Mouse (Mus musculus) midbrain, embryonic 16.5 days (tissue): ENCODE results near the gene Zfp266. TPM values are rescaled to one million over a fixed set of nuclear protein-coding genes. Genes with fewer than 3 reads are reported as not detected.

Experiments
- ATAC-seq: fragments of 200-750 bp; cut with Nextera tagmentation; 2 replicates; pipeline ENCODE4 v1.8.0; 2017; ENCODE audit warnings: moderate TSS enrichment
- H3K27ac ChIP-seq: fragments of 300-500 bp; sonication (generic); 2 replicates; pipeline ENCODE4 v1.5.1; 2014; ENCODE audit warnings: mild to moderate bottlenecking, low read length, mixed read lengths
- H3K27me3 ChIP-seq: fragments of 300-500 bp; sonication (generic); 2 replicates; pipeline ENCODE4 v1.6.1; 2014; ENCODE audit warnings: low read depth, low read length, mixed read lengths; ENCODE audit not compliant: control insufficient read depth, insufficient read depth
- H3K36me3 ChIP-seq: fragments of 300-500 bp; sonication (generic); 2 replicates; pipeline ENCODE4 v1.6.1; 2014; ENCODE audit warnings: mild to moderate bottlenecking, low read length, moderate library complexity, mixed read lengths; ENCODE audit not compliant: control insufficient read depth, insufficient read depth
- H3K4me1 ChIP-seq: fragments of 300-500 bp; sonication (generic); 2 replicates; pipeline ENCODE4 v1.6.1; 2014; ENCODE audit warnings: mild to moderate bottlenecking, low read length, mixed read lengths; ENCODE audit not compliant: control insufficient read depth, insufficient read depth
- H3K4me2 ChIP-seq: fragments of 300-500 bp; sonication (generic); 2 replicates; pipeline ENCODE4 v1.6.1; 2014; ENCODE audit warnings: mild to moderate bottlenecking, low read length, mixed read lengths
- H3K4me3 ChIP-seq: fragments of 300-500 bp; sonication (generic); 2 replicates; pipeline ENCODE4 v1.5.1; 2014; ENCODE audit warnings: low read depth, mild to moderate bottlenecking, low read length, moderate library complexity, mixed read lengths
- H3K9ac ChIP-seq: fragments of 300-500 bp; sonication (generic); 2 replicates; pipeline ENCODE4 v1.6.1; 2014; ENCODE audit warnings: low read depth, low read length, mixed read lengths
- H3K9me3 ChIP-seq: fragments of 300-500 bp; sonication (generic); replicated peaks from 2 replicates; pipeline ENCODE4 v1.6.1; 2014; ENCODE audit warnings: mild to moderate bottlenecking, low read length, mixed read lengths; ENCODE audit not compliant: control insufficient read depth, poor library complexity, severe bottlenecking
- WGBS: fragments of 180-500 bp; shearing (Covaris S2); extraction: QIAGEN DNeasy Blood & Tissue Kit; methylation state at CpG from one replicate; pipeline ENCODE4 v1.1.7; 2014; 5-methylcytosine and 5-hydroxymethylcytosine counted together
- polyA plus RNA-seq: library from polyadenylated mRNA; unstranded; fragments of >200 nt; fragmentation: Nextera tagmentation; extraction: Ambion mirVana; gene quantifications from 2 replicates; pipeline ENCODE4 v1.2.1, GENCODE M21; 2015

The Zfp266 gene
- polyA plus RNA-seq, 1 experiment from 2014 or later, result 109 TPM

GRCm38 (mm10) chr9:20536598-20536997 is 15.4 kb upstream of the Zfp266 start:
- no peak overlapping the region for H3K4me2 ChIP-seq
- H3K9me3 ChIP-seq, result no peaks in the 10 kb centered on the region
- no peak overlapping the region for H3K4me3 ChIP-seq
- H3K36me3 ChIP-seq, result no peaks in the 10 kb centered on the region
- H3K4me1 ChIP-seq, result no peaks in the 10 kb centered on the region
- no peak overlapping the region for H3K27ac ChIP-seq
- WGBS, result 79% methylated on average over 2 of the region's 2 CpGs
- H3K9ac ChIP-seq, result no peak overlapping the region
- peaks cover 3% of the 10 kb centered on the region; the same call in 1 of the 2 replicates for H3K27me3 ChIP-seq
- no peak for ATAC-seq

GRCm38 (mm10) chr9:20534326-20534926 is 13.2 kb upstream of the Zfp266 start:
- Histone ChIP-seq H3K4me3 (no peak overlapping the region), H3K4me1 (no peaks in the 10 kb centered on the region), H3K9me3 (no peaks in the 10 kb centered on the region), H3K27me3 (peaks cover 3% of the 10 kb centered on the region; the same call in 1 of the 2 replicates), H3K27ac (no peak overlapping the region), H3K36me3 (no peaks in the 10 kb centered on the region), H3K9ac (no peak overlapping the region), H3K4me2 (no peak overlapping the region)
- ATAC-seq, result no peak
- WGBS, result 76% methylated on average over 8 of the region's 8 CpGs

- peaks cover 32% of the 10 kb centered on the region for H3K4me1 ChIP-seq
- H3K9ac ChIP-seq, result peak overlapping the region; percentile 99
- WGBS, result under 1% methylated on average over 17 of the region's 17 CpGs
- H3K9me3 ChIP-seq, result no peaks in the 10 kb centered on the region
- peak; percentile 9 for ATAC-seq
- peak overlapping the region; percentile 97 for H3K27ac ChIP-seq
- H3K27me3 ChIP-seq, result no peaks in the 10 kb centered on the region; the same call in 1 of the 2 replicates
- peaks cover 4% of the 10 kb centered on the region; the same call in 1 of the 2 replicates for H3K36me3 ChIP-seq
- H3K4me3 ChIP-seq, result peak overlapping the region; percentile 91
- peak overlapping the region; percentile 68 for H3K4me2 ChIP-seq
Observed at GRCm38 (mm10) chr9:20520531-20521210, 546 bp downstream of the Zfp266 start.

- peak overlapping the region; percentile 95 for H3K4me2 ChIP-seq
- no peak for ATAC-seq
- no peak overlapping the region for H3K27ac ChIP-seq
- 14% methylated on average over 4 of the region's 4 CpGs for WGBS
- H3K4me1 ChIP-seq, result peaks cover 34% of the 10 kb centered on the region
- peak overlapping the region; percentile 59 for H3K9ac ChIP-seq
- H3K9me3 ChIP-seq, result no peaks in the 10 kb centered on the region
- H3K36me3 ChIP-seq, result peaks cover 6% of the 10 kb centered on the region; the same call in 1 of the 2 replicates
- H3K4me3 ChIP-seq, result peak overlapping the region; percentile 50
- no peaks in the 10 kb centered on the region for H3K27me3 ChIP-seq
Observed at GRCm38 (mm10) chr9:20519949-20520348, 1.3 kb downstream of the Zfp266 start.

GRCm38 (mm10) chr9:20518708-20519107 is 2.5 kb downstream of the Zfp266 start:
- Histone ChIP-seq H3K9me3 (no peaks in the 10 kb centered on the region), H3K4me2 (peak overlapping the region; percentile 95; the same call in 1 of the 2 replicates), H3K4me1 (peaks cover 40% of the 10 kb centered on the region), H3K27ac (no peak overlapping the region), H3K9ac (no peak overlapping the region), H3K27me3 (no peaks in the 10 kb centered on the region), H3K4me3 (no peak overlapping the region), H3K36me3 (peaks cover 6% of the 10 kb centered on the region; the same call in 1 of the 2 replicates)
- no peak for ATAC-seq
- WGBS, result 84% methylated on average over 4 of the region's 4 CpGs

- Histone ChIP-seq H3K9ac (no peak overlapping the region), H3K4me3 (no peak overlapping the region), H3K4me1 (peaks cover 46% of the 10 kb centered on the region), H3K9me3 (no peaks in the 10 kb centered on the region), H3K27ac (no peak overlapping the region), H3K4me2 (no peak overlapping the region), H3K36me3 (peaks cover 6% of the 10 kb centered on the region; the same call in 1 of the 2 replicates), H3K27me3 (no peaks in the 10 kb centered on the region)
- 93% methylated on average over 1 of the region's 1 CpGs for WGBS
- ATAC-seq, result no peak
Observed at GRCm38 (mm10) chr9:20517727-20518126, 3.5 kb downstream of the Zfp266 start.

GRCm38 (mm10) chr9:20514016-20514415 is 7.2 kb downstream of the Zfp266 start:
- Histone ChIP-seq H3K4me2 (no peak overlapping the region), H3K9ac (0 out of 2 replicates have a peak overlapping the region, but pooled peaks have one; percentile 14), H3K9me3 (no peaks in the 10 kb centered on the region), H3K4me1 (peaks cover 31% of the 10 kb centered on the region), H3K27ac (no peak overlapping the region), H3K27me3 (no peaks in the 10 kb centered on the region), H3K36me3 (peaks cover 6% of the 10 kb centered on the region; the same call in 1 of the 2 replicates), H3K4me3 (no peak overlapping the region)
- 94% methylated on average over 3 of the region's 3 CpGs for WGBS
- ATAC-seq, result peak; percentile 20; the same call in 1 of the 2 replicates

GRCm38 (mm10) chr9:20512714-20513113 is 8.5 kb downstream of the Zfp266 start:
- no peak overlapping the region for H3K4me3 ChIP-seq
- no peak overlapping the region for H3K27ac ChIP-seq
- peaks cover 21% of the 10 kb centered on the region for H3K4me1 ChIP-seq
- 92% methylated on average over 8 of the region's 8 CpGs for WGBS
- no peak overlapping the region for H3K4me2 ChIP-seq
- no peaks in the 10 kb centered on the region for H3K27me3 ChIP-seq
- no peak overlapping the region for H3K9ac ChIP-seq
- H3K9me3 ChIP-seq, result no peaks in the 10 kb centered on the region
- peaks cover 6% of the 10 kb centered on the region; the same call in 1 of the 2 replicates for H3K36me3 ChIP-seq
- ATAC-seq, result no peak

GRCm38 (mm10) chr9:20511645-20512044 is 9.6 kb downstream of the Zfp266 start:
- Histone ChIP-seq H3K4me2 (no peak overlapping the region), H3K36me3 (peaks cover 7% of the 10 kb centered on the region; the same call in 1 of the 2 replicates), H3K27ac (no peak overlapping the region), H3K9ac (no peak overlapping the region), H3K4me1 (peaks cover 16% of the 10 kb centered on the region), H3K27me3 (no peaks in the 10 kb centered on the region), H3K4me3 (no peak overlapping the region), H3K9me3 (no peaks in the 10 kb centered on the region)
- no peak for ATAC-seq
- 91% methylated on average over 4 of the region's 4 CpGs for WGBS
